Mouse (Mus musculus) cerebellum, postnatal 4 days (tissue): Measurements from ENCODE around the gene Olfr1254.

Source experiments
- DNase-seq, 2 experiments: peaks; one replicate each; pipeline ENCODE4 v3.0.0; 2022; ENCODE audit warnings: low spot score in 2 of 2, mixed read lengths in 1 of 2

Olfr1254 gene

GRCm38 (mm10) chr2:89793519-89793918, at the start of gene Olfr1254:
Olfr1254 (minus strand) TSS chr2:89793619.
- no peak for DNase-seq

- no peak for DNase-seq
These were observed 48.0 kb upstream of the Olfr1254 start, which contains the start of gene Olfr1256 for GRCm38 (mm10) chr2:89841455-89841854. Olfr1256 (minus strand) TSS chr2:89841555.

- no peak for DNase-seq
These were observed 26.8 kb upstream of the Olfr1254 start for GRCm38 (mm10) chr2:89820216-89820615.

- no peak for DNase-seq
These were observed 18.3 kb upstream of the Olfr1254 start, which contains the start of gene Olfr1255 for GRCm38 (mm10) chr2:89811751-89812150. Olfr1255 (plus strand) TSS chr2:89812051.

- DNase-seq: no peak
These were observed 17.3 kb upstream of the Olfr1254 start for GRCm38 (mm10) chr2:89810751-89811150.

GRCm38 (mm10) chr2:89799583-89799982, 6.2 kb upstream of the Olfr1254 start:
- DNase-seq: no peak

- no peak for DNase-seq
These were observed 36.4 kb downstream of the Olfr1254 start, which contains the start of gene Olfr1253 for GRCm38 (mm10) chr2:89756990-89757389. Olfr1253 (minus strand) TSS chr2:89757090.
